Mouse (Mus musculus) CH12F3 (cell line): ENCODE data around the gene Olfr331.
"Not testable (repeated sequence)": the region's sequence is repeated elsewhere in the genome, so short reads cannot be mapped to it uniquely, and the experiment has no call there.

Experiments
- in situ Hi-C: fragments of 300-500 bp; cut with MboI; formaldehyde crosslinking; loops from 2 replicates; pipeline ENCODE4 v1.14.3; 2020; ENCODE audit warnings: low sequenced_read_pairs

Olfr331 gene

DNA sequence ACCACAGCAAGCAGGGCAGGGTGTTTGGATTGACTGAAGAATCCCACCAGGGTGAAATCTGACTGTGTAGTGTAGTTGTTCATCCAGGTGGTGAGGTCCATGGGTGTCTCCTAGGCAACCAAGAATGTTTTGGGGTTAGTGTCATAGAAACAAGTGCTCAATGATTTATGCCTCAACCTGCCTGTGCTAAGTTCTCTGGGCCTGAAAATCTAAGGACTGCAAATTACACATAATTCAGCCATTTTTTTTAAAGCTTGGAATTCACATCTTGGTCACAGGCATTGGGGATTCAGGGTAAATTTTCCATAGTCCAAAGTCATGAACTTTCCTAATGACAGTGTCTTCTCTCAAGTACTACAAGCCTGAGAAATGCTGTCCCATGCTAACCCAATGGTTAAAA lies at the start of gene Olfr331:
Gene Olfr331, minus strand, starts transcription at position 101 of the 400 bp plus-strand sequence.
- in situ Hi-C loops, result not testable (repeated sequence)

DNA sequence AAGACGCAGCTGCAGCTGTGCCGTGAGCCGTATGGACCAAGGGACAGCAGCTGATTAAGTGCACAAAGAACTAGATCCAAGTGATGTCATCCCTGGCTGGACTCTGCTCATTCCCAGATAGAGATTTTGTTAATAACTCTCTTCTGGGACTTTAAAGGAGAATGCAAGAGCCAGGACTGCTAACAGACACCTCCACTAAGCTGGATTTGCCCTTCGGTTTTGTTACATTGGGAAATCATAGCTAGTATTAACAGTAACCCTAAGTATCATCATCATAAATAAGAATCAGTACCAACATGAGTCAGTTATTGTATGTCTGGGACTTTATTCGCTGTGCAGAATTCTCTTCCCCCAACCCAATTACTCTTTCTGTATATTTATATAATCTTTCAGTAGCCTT lies 44.0 kb upstream of the Olfr331 start, which contains the start of gene Olfr329-ps:
Gene Olfr329-ps, minus strand, starts transcription at position 101 of the 400 bp plus-strand sequence.
- in situ Hi-C loops, result no loop called here

- in situ Hi-C loops, result not testable (repeated sequence)
These were observed 32.4 kb upstream of the Olfr331 start, which contains the start of gene Olfr330 for GRCm38 (mm10) chr11:58534736-58535135. Gene Olfr330 (minus strand): TSS chr11:58534836.

GRCm38 (mm10) chr11:58519756-58520155 lies 17.4 kb upstream of the Olfr331 start:
- in situ Hi-C loops, result not testable (repeated sequence)

- in situ Hi-C loops, result not testable (repeated sequence)
These were observed 16.5 kb upstream of the Olfr331 start for GRCm38 (mm10) chr11:58518916-58519315.

DNA sequence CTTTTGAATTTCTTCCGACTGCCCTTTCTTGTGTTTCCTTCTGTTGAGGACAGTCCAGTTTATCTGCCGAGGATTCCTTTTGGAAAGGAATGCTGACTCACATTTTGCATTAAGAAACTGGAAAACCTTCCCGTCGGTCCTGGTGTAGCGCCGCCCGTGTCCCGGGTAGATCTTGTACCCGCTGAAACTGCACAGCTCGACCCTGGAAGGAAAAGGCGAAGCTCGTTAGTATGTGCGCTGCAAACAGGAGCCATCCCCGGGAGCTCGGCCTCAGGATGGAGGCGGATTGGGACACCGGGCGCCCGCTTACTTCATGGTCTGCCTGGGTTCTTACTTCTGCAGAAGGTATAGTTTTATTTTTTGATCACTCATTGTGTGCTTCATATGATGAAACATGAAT lies 6.7 kb upstream of the Olfr331 start:
- in situ Hi-C loops, result not testable (repeated sequence)

- in situ Hi-C loops, result no loop called here
These were observed 3.1 kb downstream of the Olfr331 start for GRCm38 (mm10) chr11:58499290-58499689.

DNA sequence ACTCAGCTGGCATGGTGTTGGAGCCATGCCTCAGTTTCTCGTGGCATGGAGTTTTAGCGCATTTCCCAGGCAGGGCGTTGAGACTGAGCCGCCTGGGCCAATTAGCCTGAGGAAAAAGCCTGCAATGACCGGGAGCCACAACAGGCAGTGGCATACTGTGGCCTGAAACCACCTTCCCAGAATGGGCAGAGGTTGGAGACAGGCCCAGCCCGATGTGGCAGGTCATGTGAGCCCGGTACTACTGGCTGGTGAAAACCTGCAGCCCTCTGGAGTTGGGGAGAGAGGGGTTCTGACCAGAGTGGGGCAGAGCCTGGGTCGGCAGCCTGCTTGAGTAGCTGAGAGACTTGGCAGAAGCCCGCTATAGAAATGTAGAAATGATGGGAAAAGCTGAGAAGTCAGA lies 3.6 kb downstream of the Olfr331 start:
- in situ Hi-C loops, result no loop called here

DNA sequence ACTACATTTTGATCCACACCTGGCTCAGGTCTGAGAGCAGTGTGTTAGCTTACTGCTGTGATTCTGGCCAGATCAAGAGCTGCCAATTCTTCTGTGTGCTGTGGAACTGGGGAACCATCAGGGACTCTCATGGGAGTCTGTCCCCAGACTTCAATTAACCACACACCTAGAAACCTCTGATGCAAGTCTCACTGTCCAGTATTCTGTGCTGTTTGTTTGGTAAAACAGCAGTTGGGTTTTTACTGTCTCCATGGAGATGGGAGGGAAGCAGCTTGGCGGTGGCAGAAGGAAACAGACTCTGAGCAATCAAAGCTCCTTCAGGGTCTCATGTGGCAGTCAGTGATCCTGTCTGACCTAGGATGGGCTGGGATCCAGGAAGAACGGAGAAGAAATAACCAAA lies 9.9 kb downstream of the Olfr331 start, which contains the start of gene Olfr332:
Gene Olfr332, minus strand, starts transcription at position 101 of the 400 bp plus-strand sequence.
- in situ Hi-C loops, result no loop called here

GRCm38 (mm10) chr11:58462170-58462569 lies 40.2 kb downstream of the Olfr331 start, which contains the start of gene Olfr30:
Gene Olfr30 (minus strand): TSS chr11:58462270.
- in situ Hi-C loops, result no loop called here

DNA sequence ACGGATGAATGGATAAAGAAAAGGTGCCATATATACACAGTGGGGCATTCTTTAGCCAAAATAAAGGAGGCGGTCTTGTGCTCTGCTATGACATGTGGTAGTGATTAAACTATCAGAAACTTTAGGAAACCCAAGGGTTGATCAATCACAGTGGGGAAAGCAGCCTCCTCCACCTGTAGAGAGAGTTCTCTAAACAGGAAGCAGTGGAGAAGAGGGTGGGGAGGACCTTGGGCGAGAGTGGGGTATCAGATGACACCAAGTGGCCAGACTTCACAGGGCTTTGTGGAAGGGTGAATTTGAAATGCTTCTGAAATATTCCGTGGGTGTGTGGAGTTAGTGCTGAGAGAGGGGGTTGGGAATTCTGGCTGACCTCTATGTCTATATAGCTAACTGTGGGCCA lies 48.8 kb downstream of the Olfr331 start:
- in situ Hi-C loops, result no loop called here

DNA sequence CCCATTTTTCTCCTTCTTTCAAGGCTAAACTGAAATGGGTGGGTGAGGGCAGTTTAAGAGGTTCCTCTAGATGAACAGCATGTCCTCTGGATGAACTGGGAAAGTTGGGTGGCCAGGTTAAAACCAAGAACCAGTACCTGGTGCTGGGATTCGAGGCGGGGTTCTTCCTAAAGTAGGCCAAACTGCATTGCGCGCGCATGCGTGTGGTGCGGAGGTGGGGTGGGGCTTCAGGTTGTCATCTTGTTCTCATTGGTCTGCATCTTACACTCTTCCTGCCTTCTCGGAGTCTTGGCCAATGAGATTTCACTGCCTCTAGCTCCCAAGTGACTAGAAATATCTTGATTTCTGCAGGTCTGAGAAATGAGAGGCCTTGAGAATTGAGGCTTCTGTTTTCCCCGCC lies 49.6 kb downstream of the Olfr331 start, which contains the start of gene Lypd9:
Gene Lypd9, minus strand, starts transcription at position 165 of the 400 bp plus-strand sequence.
- in situ Hi-C loops, result no loop called here
